Mouse (Mus musculus) midbrain, embryonic 11.5 days (tissue): ENCODE measurements around the gene Mroh2a. TPM values are rescaled to one million over a fixed set of nuclear protein-coding genes. Genes with fewer than 3 reads are reported as not detected.
A peak's percentile ranks its signal among the peaks of the same experiment; 100 is the strongest.

Experiments
- ATAC-seq: fragments of 200-750 bp; cut with Nextera tagmentation; 2 replicates; pipeline ENCODE4 v1.8.0; 2017; ENCODE audit warnings: moderate TSS enrichment, moderate library complexity; ENCODE audit not compliant: low FRiP score
- DNase-seq: peaks from one replicate; pipeline ENCODE4 v3.0.0; 2015; ENCODE audit warnings: low spot score; ENCODE audit errors: missing footprints
- H3K27ac ChIP-seq: fragments of 300-500 bp; sonication (generic); 2 replicates; pipeline ENCODE4 v1.5.1; 2014; ENCODE audit warnings: low read depth, low read length
- H3K27me3 ChIP-seq: fragments of 300-500 bp; sonication (generic); 2 replicates; pipeline ENCODE4 v1.6.1; 2014; ENCODE audit warnings: mild to moderate bottlenecking, low read length, moderate library complexity, mixed read lengths; ENCODE audit not compliant: control insufficient read depth, insufficient read depth
- H3K36me3 ChIP-seq: fragments of 300-500 bp; sonication (generic); 2 replicates; pipeline ENCODE4 v1.6.1; 2014; ENCODE audit warnings: mild to moderate bottlenecking, low read length, moderate library complexity, mixed read lengths; ENCODE audit not compliant: control insufficient read depth, insufficient read depth
- H3K4me1 ChIP-seq: fragments of 300-500 bp; sonication (generic); 2 replicates; pipeline ENCODE4 v1.6.1; 2014; ENCODE audit warnings: low read length; ENCODE audit not compliant: control insufficient read depth, insufficient read depth
- H3K4me2 ChIP-seq: fragments of 300-500 bp; sonication (generic); 2 replicates; pipeline ENCODE4 v1.6.1; 2014; ENCODE audit warnings: mild to moderate bottlenecking, moderate library complexity
- H3K4me3 ChIP-seq: fragments of 300-500 bp; sonication (generic); 2 replicates; pipeline ENCODE4 v1.5.1; 2014; ENCODE audit warnings: low read depth, low read length
- H3K9ac ChIP-seq: fragments of 300-500 bp; sonication (generic); 2 replicates; pipeline ENCODE4 v1.6.1; 2014; ENCODE audit warnings: low read length
- H3K9me3 ChIP-seq: fragments of 300-500 bp; sonication (generic); 2 replicates; pipeline ENCODE4 v1.6.1; 2016; ENCODE audit warnings: low read length; ENCODE audit not compliant: control insufficient read depth
- WGBS: fragments of 180-500 bp; shearing (Covaris S2); extraction: QIAGEN DNeasy Blood & Tissue Kit; methylation state at CpG from one replicate; pipeline ENCODE4 v1.1.7; 2014; 5-methylcytosine and 5-hydroxymethylcytosine counted together
- polyA plus RNA-seq: library from polyadenylated mRNA; unstranded; fragments of >200 nt; fragmentation: Nextera tagmentation; extraction: Ambion mirVana; gene quantifications from 2 replicates; pipeline ENCODE4 v1.2.1, GENCODE M21; 2014

Gene Mroh2a
- polyA plus RNA-seq, 1 experiment from 2014 or later, result 1.7 TPM

- 82% methylated on average over 4 of the region's 4 CpGs for WGBS
- H3K4me1 ChIP-seq, result no peaks in the 10 kb centered on the region
- H3K4me3 ChIP-seq, result no peak overlapping the region
- DNase-seq (no peak), ATAC-seq (no peak)
- no peak overlapping the region for H3K9ac ChIP-seq
- peaks cover 91% of the 10 kb centered on the region for H3K36me3 ChIP-seq
- no peak overlapping the region for H3K4me2 ChIP-seq
- H3K27ac ChIP-seq, result no peak overlapping the region
- H3K9me3 ChIP-seq, result peaks cover 24% of the 10 kb centered on the region
- H3K27me3 ChIP-seq, result no peaks in the 10 kb centered on the region
Measured at GRCm38 (mm10) chr1:88264869-88265240, 38.1 kb downstream of the Mroh2a start.

GRCm38 (mm10) chr1:88266123-88266522 lies 39.3 kb downstream of the Mroh2a start:
- Histone ChIP-seq H3K4me3 (no peak overlapping the region), H3K4me2 (no peak overlapping the region), H3K36me3 (peaks cover 88% of the 10 kb centered on the region), H3K9me3 (peaks cover 20% of the 10 kb centered on the region), H3K27me3 (no peaks in the 10 kb centered on the region), H3K4me1 (no peaks in the 10 kb centered on the region), H3K9ac (no peak overlapping the region), H3K27ac (no peak overlapping the region)
- DNase-seq (no peak), ATAC-seq (no peak)
- WGBS, result 90% methylated on average over 13 of the region's 13 CpGs

- Histone ChIP-seq H3K9me3 (peaks cover 12% of the 10 kb centered on the region), H3K27ac (no peak overlapping the region), H3K9ac (no peak overlapping the region), H3K4me1 (no peaks in the 10 kb centered on the region), H3K36me3 (peaks cover 87% of the 10 kb centered on the region), H3K27me3 (no peaks in the 10 kb centered on the region), H3K4me2 (no peak overlapping the region), H3K4me3 (no peak overlapping the region)
- peak; percentile 7; the same call in 1 of the 2 replicates for ATAC-seq
- no peak for DNase-seq
- WGBS, result 96% methylated on average over 6 of the region's 6 CpGs
Measured at GRCm38 (mm10) chr1:88267489-88267888, 40.7 kb downstream of the Mroh2a start.

- H3K9me3 ChIP-seq, result peaks cover 12% of the 10 kb centered on the region
- no peak for DNase-seq
Measured at GRCm38 (mm10) chr1:88268070-88268469, 41.3 kb downstream of the Mroh2a start.

GRCm38 (mm10) chr1:88269539-88270309 lies 42.9 kb downstream of the Mroh2a start:
- Histone ChIP-seq H3K9me3 (peaks cover 12% of the 10 kb centered on the region), H3K36me3 (peaks cover 83% of the 10 kb centered on the region), H3K4me2 (no peak overlapping the region), H3K27me3 (no peaks in the 10 kb centered on the region), H3K4me1 (no peaks in the 10 kb centered on the region), H3K9ac (no peak overlapping the region), H3K4me3 (no peak overlapping the region), H3K27ac (no peak overlapping the region)
- WGBS, result 89% methylated on average over 12 of the region's 12 CpGs
- DNase-seq (no peak), ATAC-seq (no peak)

More at GRCm38 (mm10) chr1:88268070-88268469, 41.3 kb downstream of the Mroh2a start:
- 85% methylated on average over 6 of the region's 6 CpGs for WGBS
- ATAC-seq, result no peak
- no peaks in the 10 kb centered on the region for H3K27me3 ChIP-seq
- H3K36me3 ChIP-seq, result peaks cover 86% of the 10 kb centered on the region
- H3K27ac ChIP-seq, result no peak overlapping the region
- H3K4me3 ChIP-seq, result no peak overlapping the region
- no peak overlapping the region for H3K9ac ChIP-seq
- H3K4me1 ChIP-seq, result no peaks in the 10 kb centered on the region
- H3K4me2 ChIP-seq, result no peak overlapping the region

- H3K27me3 ChIP-seq, result no peaks in the 10 kb centered on the region
- no peak for ATAC-seq
- WGBS, result 65% methylated on average over 4 of the region's 4 CpGs
- H3K9me3 ChIP-seq, result no peaks in the 10 kb centered on the region
- no peak overlapping the region for H3K4me3 ChIP-seq
- H3K4me1 ChIP-seq, result peaks cover 14% of the 10 kb centered on the region
- no peak overlapping the region for H3K4me2 ChIP-seq
- H3K9ac ChIP-seq, result no peak overlapping the region
- no peak overlapping the region for H3K27ac ChIP-seq
- peaks cover 60% of the 10 kb centered on the region for H3K36me3 ChIP-seq
- no peak for DNase-seq
Measured at GRCm38 (mm10) chr1:88272851-88273250, 46.1 kb downstream of the Mroh2a start.

GRCm38 (mm10) chr1:88273326-88273725 lies 46.5 kb downstream of the Mroh2a start:
- 95% methylated on average over 3 of the region's 3 CpGs for WGBS
- no peak overlapping the region for H3K9ac ChIP-seq

GRCm38 (mm10) chr1:88273832-88274231 lies 47.0 kb downstream of the Mroh2a start:
- Histone ChIP-seq H3K9me3 (no peaks in the 10 kb centered on the region), H3K9ac (no peak overlapping the region), H3K4me3 (no peak overlapping the region), H3K36me3 (peaks cover 50% of the 10 kb centered on the region), H3K27ac (no peak overlapping the region), H3K4me2 (no peak overlapping the region), H3K4me1 (peaks cover 14% of the 10 kb centered on the region), H3K27me3 (no peaks in the 10 kb centered on the region)
- DNase-seq (no peak), ATAC-seq (no peak)
- 83% methylated on average over 4 of the region's 4 CpGs for WGBS

More at GRCm38 (mm10) chr1:88273326-88273725, 46.5 kb downstream of the Mroh2a start:
- Histone ChIP-seq H3K9me3 (no peaks in the 10 kb centered on the region), H3K4me2 (no peak overlapping the region), H3K27ac (no peak overlapping the region), H3K4me3 (no peak overlapping the region), H3K36me3 (peaks cover 55% of the 10 kb centered on the region), H3K27me3 (no peaks in the 10 kb centered on the region), H3K4me1 (peaks cover 14% of the 10 kb centered on the region)
- DNase-seq (no peak), ATAC-seq (no peak)

- Histone ChIP-seq H3K9me3 (no peaks in the 10 kb centered on the region; the same call in 1 of the 2 replicates), H3K36me3 (peaks cover 43% of the 10 kb centered on the region), H3K4me3 (no peak overlapping the region), H3K27me3 (no peaks in the 10 kb centered on the region), H3K9ac (no peak overlapping the region), H3K4me2 (no peak overlapping the region), H3K4me1 (peaks cover 14% of the 10 kb centered on the region), H3K27ac (no peak overlapping the region)
- WGBS, result 76% methylated on average over 11 of the region's 11 CpGs
- DNase-seq (no peak), ATAC-seq (no peak)
Measured at GRCm38 (mm10) chr1:88274371-88275077, 47.7 kb downstream of the Mroh2a start.
